Comparison of ENCODE assay signal across 10 mouse cellular contexts in the genomic region with DNA sequence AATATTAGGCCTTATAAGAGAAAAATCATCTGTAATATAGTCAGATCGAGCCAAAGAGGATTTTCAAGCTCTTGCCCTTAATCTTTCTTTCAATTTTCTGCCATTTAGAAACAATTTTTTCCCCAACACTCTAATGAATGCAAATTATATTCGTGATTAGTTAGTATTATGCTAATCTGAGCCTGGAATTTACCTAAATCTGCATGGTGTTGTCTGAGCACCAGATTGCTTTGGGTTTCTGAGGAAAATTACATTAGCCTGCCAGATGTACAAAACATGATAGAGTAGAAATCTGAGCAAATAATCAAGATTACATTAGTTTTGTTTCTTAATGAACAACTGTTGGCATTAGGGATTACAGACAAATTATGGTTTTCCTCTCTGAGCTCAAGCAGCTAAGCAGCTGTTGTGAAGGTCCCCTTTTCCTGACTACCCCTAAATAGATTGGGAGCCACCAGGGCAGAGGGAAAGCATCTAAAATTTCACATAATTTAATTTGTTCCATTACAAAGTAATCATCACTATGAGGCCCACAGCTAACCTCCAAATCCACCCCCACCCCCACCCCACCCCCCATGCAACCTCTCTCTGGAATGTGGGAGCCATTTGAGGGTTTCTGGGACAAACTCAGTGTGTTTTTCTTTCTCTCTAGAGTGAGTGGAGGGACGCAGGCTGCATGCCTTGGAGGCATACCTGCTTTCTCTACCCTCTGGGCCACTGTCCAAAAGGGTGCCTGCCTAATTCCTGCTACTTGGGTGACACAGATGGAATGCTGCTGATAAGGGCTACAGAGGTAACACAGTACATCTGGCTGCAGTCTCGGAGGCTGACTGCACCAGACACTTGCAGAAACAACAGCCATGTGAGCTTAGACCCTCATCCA. TPM values are rescaled to one million over a fixed set of nuclear protein-coding genes. Genes with fewer than 3 reads are reported as not detected.
A peak's percentile ranks its signal among the peaks of the same experiment; 100 is the strongest.
DNase-seq lines count a peak whose midpoint lies in the region; ATAC-seq and TF ChIP-seq lines count a peak whose summit lies in the region.
"Had no signal": no experiment of that assay in that cellular context is flagged by ENCODE, and none has a peak within 500 bp of the region (broad histone marks: within the 10 kb centered on the region; RNA-seq: fewer than 3 reads in every experiment).

No protein-coding gene starts in this region.

- no peak for TF ChIP-seq POLR2A in testis, adult 2 months (IDR thresholded peaks at IDR 0.05; ENCODE audit: control insufficient read depth, low read depth, low read length)

- TF ChIP-seq CTCF in testis, adult 2 months (IDR thresholded peaks at IDR 0.05; ENCODE audit: control insufficient read depth, insufficient read depth, insufficient replicate concordance, low read depth, low read length) = no peak

- H3K4me2 ChIP-seq in heart, embryonic 16.5 days (ENCODE audit: low read depth, low read length) = peak overlapping the region; percentile 24; the same call in 1 of the 2 replicates
- no peak overlapping the region for H3K4me2 ChIP-seq in limb, embryonic 11.5 days (ENCODE audit: low read depth, severe bottlenecking)
- H3K4me2 ChIP-seq in liver, embryonic 12.5 days = no peak overlapping the region

- no peak overlapping the region; the same call in 1 of the 2 replicates for H3K9ac ChIP-seq in heart, embryonic 16.5 days (ENCODE audit: low read length)
- H3K9ac ChIP-seq in limb, embryonic 11.5 days (ENCODE audit: low read length) = no peak overlapping the region
- no peak overlapping the region for H3K9ac ChIP-seq in liver, embryonic 12.5 days

- peak; percentile 43; the same call in 1 of the 2 replicates for ATAC-seq in heart, embryonic 16.5 days (replicated peaks; ENCODE audit: extremely low read depth, insufficient read depth, low FRiP score)
- peak; percentile 49 for ATAC-seq in limb, embryonic 11.5 days (ENCODE audit: insufficient number of reproducible peaks, low FRiP score, low TSS enrichment, low read depth)
- ATAC-seq in CD4-positive, CD25-positive, alpha-beta regulatory T cell, adult 4 months = no peak
- ATAC-seq in liver, embryonic 12.5 days = no peak

- peak overlapping the region; percentile 48 for H3K4me3 ChIP-seq in testis, adult 2 months (ENCODE audit: control insufficient read depth, low read depth, low read length)
- H3K4me3 ChIP-seq in heart, embryonic 16.5 days (ENCODE audit: low read length) = no peak overlapping the region
- no peak overlapping the region for H3K4me3 ChIP-seq in limb, embryonic 11.5 days (ENCODE audit: low read depth, low read length)
- no peak overlapping the region for H3K4me3 ChIP-seq in liver, embryonic 12.5 days

- no peak for DNase-seq in testis, postnatal 14 days (ENCODE audit: low spot score)
- no peak for DNase-seq in limb, embryonic 11.5 days (ENCODE audit: low spot score)
- DNase-seq in cerebellum, postnatal 4 days (ENCODE audit: low spot score in 2 of 2) = no peak
- no peak for DNase-seq in right cerebral cortex, adult 2 months (ENCODE audit: low spot score in 2 of 2)
- DNase-seq: cerebellum, adult 2 months; thymus, postnatal 4 days had no signal

- H3K27me3 ChIP-seq in testis, adult 2 months (ENCODE audit: control insufficient read depth, insufficient read depth, low read length) = no peaks in the 10 kb centered on the region
- no peaks in the 10 kb centered on the region for H3K27me3 ChIP-seq in heart, embryonic 16.5 days (ENCODE audit: control insufficient read depth, insufficient read depth, low read length)
- no peaks in the 10 kb centered on the region for H3K27me3 ChIP-seq in limb, embryonic 11.5 days (ENCODE audit: control insufficient read depth, insufficient read depth, low read length)
- no peaks in the 10 kb centered on the region for H3K27me3 ChIP-seq in liver, embryonic 12.5 days (replicated peaks)

- no peak overlapping the region for H3K27ac ChIP-seq in testis, adult 2 months (ENCODE audit: control insufficient read depth, insufficient read depth, low read depth, low read length)
- peak overlapping the region; percentile 65 for H3K27ac ChIP-seq in heart, embryonic 16.5 days (ENCODE audit: low read length)
- no peak overlapping the region for H3K27ac ChIP-seq in limb, embryonic 11.5 days (replicated peaks; ENCODE audit: low read depth, low read length)
- no peak overlapping the region for H3K27ac ChIP-seq in liver, embryonic 12.5 days

- H3K9me3 ChIP-seq in heart, embryonic 16.5 days (replicated peaks; ENCODE audit: control insufficient read depth, low read length) = no peaks in the 10 kb centered on the region
- no peaks in the 10 kb centered on the region for H3K9me3 ChIP-seq in limb, embryonic 11.5 days (ENCODE audit: control insufficient read depth, low read length)
- no peaks in the 10 kb centered on the region for H3K9me3 ChIP-seq in liver, embryonic 12.5 days (replicated peaks)

- 52% methylated on average over 4 of the region's 4 CpGs for WGBS in heart, embryonic 16.5 days
- WGBS in limb, embryonic 11.5 days = 42% methylated on average over 4 of the region's 4 CpGs
- 34% methylated on average over 4 of the region's 4 CpGs for WGBS in liver, embryonic 12.5 days (ENCODE audit: insufficient replicate concordance)

- H3K36me3 ChIP-seq in testis, adult 2 months (ENCODE audit: control insufficient read depth, insufficient read depth, low read length) = no peaks in the 10 kb centered on the region
- no peaks in the 10 kb centered on the region for H3K36me3 ChIP-seq in heart, embryonic 16.5 days (ENCODE audit: control insufficient read depth, insufficient read depth)
- no peaks in the 10 kb centered on the region for H3K36me3 ChIP-seq in limb, embryonic 11.5 days (ENCODE audit: control insufficient read depth, insufficient read depth, low read length)
- H3K36me3 ChIP-seq in liver, embryonic 12.5 days = no peaks in the 10 kb centered on the region

- peaks cover 4% of the 10 kb centered on the region; the same call in 1 of the 2 replicates for H3K4me1 ChIP-seq in testis, adult 2 months (ENCODE audit: control insufficient read depth, insufficient read depth, low read length)
- peaks cover 32% of the 10 kb centered on the region for H3K4me1 ChIP-seq in heart, embryonic 16.5 days (ENCODE audit: control insufficient read depth, insufficient read depth, low read length)
- peaks cover 10% of the 10 kb centered on the region for H3K4me1 ChIP-seq in limb, embryonic 11.5 days (ENCODE audit: control insufficient read depth, insufficient read depth, low read length)
- H3K4me1 ChIP-seq in liver, embryonic 12.5 days = 0 out of 2 replicates have a peak, but pooled peaks cover 6% of the 10 kb centered on the region

RNA-seq across cellular contexts. Expression of gene Nfib, which starts 14.2 kb away (rescaled TPM):
- 1.2 and 1.3 TPM in 2 replicates for polyA plus RNA-seq in testis, adult 2 months (2012; rRNA removed)
- 56.7 and 60.1 TPM in 2 replicates for polyA plus RNA-seq in heart, embryonic 16.5 days (2015; fragmentation: Nextera tagmentation; extraction: Ambion mirVana)
- 31.8 and 36.0 TPM in 2 replicates for polyA plus RNA-seq in limb, embryonic 11.5 days (2014; fragmentation: Nextera tagmentation; extraction: Ambion mirVana)
- polyA plus RNA-seq in CD4-positive, CD25-positive, alpha-beta regulatory T cell, adult 4 months (2017; shearing (Covaris generic)) = under 1 TPM in 1 of 2 experiments, not detected in 1; 0.20 TPM
- 9.5 and 11.8 TPM in 2 replicates for polyA plus RNA-seq in liver, embryonic 12.5 days (2016; fragmentation: Nextera tagmentation; extraction: Ambion mirVana)

Comparison
In these comparisons a context has a peak if more than half of its experiments do, and no peak if none do; other contexts are left out.
1. ATAC-seq: peak in heart, embryonic 16.5 days (single experiment) and limb, embryonic 11.5 days (single experiment); none in CD4-positive, CD25-positive, alpha-beta regulatory T cell, adult 4 months (single experiment) and liver, embryonic 12.5 days (single experiment).